Comparison of ENCODE assay signal across 8 mouse cellular contexts in the genomic region with DNA sequence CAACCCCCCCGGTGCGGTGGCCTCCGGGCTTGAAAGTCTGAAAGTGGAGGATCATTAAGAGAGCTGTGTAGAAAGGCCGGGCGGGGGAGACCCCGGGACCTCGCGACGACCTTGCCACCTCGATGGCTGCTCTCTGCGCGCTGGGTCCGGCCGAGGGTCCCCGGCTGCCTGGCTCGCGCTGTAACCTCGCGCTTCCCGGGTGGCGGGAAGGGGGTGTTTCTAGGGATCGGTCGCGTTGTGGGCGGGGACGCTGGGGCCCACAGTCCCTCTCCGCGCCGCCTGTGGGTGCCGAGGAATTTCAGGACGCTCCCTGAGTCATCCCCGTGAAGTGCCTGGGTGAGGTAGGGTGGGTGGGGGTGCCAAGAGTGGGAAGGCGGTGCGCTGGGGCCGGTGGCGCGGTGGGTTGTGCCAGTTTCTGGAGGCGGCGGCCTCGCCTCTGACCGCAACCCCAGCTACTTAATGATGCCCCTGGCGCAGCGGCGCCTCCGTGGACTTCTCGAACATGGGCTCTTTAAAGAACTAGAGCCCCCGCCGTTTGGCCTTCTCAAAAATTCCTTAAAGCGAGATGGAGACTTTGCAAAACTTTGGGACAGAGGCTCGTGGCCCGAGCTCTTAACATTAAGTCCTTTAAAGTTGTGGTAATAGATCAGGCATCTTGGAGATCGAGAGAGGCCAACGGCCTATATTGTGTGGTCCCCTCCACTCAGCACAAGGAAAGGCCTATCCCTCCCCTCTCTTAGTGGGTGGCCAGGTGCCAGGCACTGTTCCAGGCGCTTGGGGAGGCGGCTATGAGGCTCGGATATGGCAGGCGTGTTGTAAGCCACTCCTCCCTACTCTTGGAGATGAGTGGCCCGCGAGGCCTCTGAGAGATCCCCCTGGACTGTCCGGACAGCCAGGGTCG. TPM values are rescaled to one million over a fixed set of nuclear protein-coding genes. Genes with fewer than 3 reads are reported as not detected.
DNase-seq lines count a peak whose midpoint lies in the region; ATAC-seq lines count a peak whose summit lies in the region.

No protein-coding gene starts in this region.

- peaks cover 45% of the 10 kb centered on the region for H3K36me3 ChIP-seq in erythroblast, embryonic 14.5 days (ENCODE audit: control insufficient read depth)
- no peaks in the 10 kb centered on the region for H3K36me3 ChIP-seq in intestine, embryonic 15.5 days
- H3K36me3 ChIP-seq in lung, embryonic 15.5 days, result no peaks in the 10 kb centered on the region

- peak; percentile 68 to 77 for DNase-seq in adrenal gland, adult (ENCODE audit: inconsistent age in 2 of 2, low spot score in 1 of 2)
- DNase-seq in adrenal gland, postnatal 4 days (ENCODE audit: low spot score in 2 of 2), result no peak
- DNase-seq in thymus, postnatal 14 days, result peak; percentile 66
- no peak for DNase-seq in thymus, adult 18-20 months
- DNase-seq in skeletal muscle tissue, adult 2 months (ENCODE audit: low read depth, low spot score), result peak; percentile 47

- H3K4me3 ChIP-seq in erythroblast, embryonic 14.5 days (replicated peaks), result peak overlapping the region; percentile 94
- H3K4me3 ChIP-seq in intestine, embryonic 15.5 days (replicated peaks), result peak overlapping the region; percentile 64
- peak overlapping the region; percentile 66 for H3K4me3 ChIP-seq in lung, embryonic 15.5 days

- H3K9me3 ChIP-seq in erythroblast, embryonic 14.5 days (ENCODE audit: control insufficient read depth, low read length), result no peaks in the 10 kb centered on the region
- no peaks in the 10 kb centered on the region for H3K9me3 ChIP-seq in intestine, embryonic 15.5 days
- H3K9me3 ChIP-seq in lung, embryonic 15.5 days, result no peaks in the 10 kb centered on the region

- H3K4me2 ChIP-seq in intestine, embryonic 15.5 days (replicated peaks), result peak overlapping the region; percentile 99
- H3K4me2 ChIP-seq in lung, embryonic 15.5 days, result peak overlapping the region; percentile 98

- H3K27me3 ChIP-seq in erythroblast, embryonic 14.5 days (ENCODE audit: control insufficient read depth), result peaks cover 2% of the 10 kb centered on the region; the same call in 1 of the 2 replicates
- 0 out of 2 replicates have a peak, but pooled peaks cover 2% of the 10 kb centered on the region for H3K27me3 ChIP-seq in intestine, embryonic 15.5 days (replicated peaks)
- no peaks in the 10 kb centered on the region for H3K27me3 ChIP-seq in lung, embryonic 15.5 days

- peaks cover 93% of the 10 kb centered on the region for H3K4me1 ChIP-seq in erythroblast, embryonic 14.5 days (ENCODE audit: control insufficient read depth)
- H3K4me1 ChIP-seq in intestine, embryonic 15.5 days (replicated peaks), result peaks cover 88% of the 10 kb centered on the region
- peaks cover 94% of the 10 kb centered on the region for H3K4me1 ChIP-seq in lung, embryonic 15.5 days

- peak overlapping the region; percentile 58 for H3K9ac ChIP-seq in intestine, embryonic 15.5 days
- peak overlapping the region; percentile 48 for H3K9ac ChIP-seq in lung, embryonic 15.5 days

- peak; percentile 34 for ATAC-seq in intestine, embryonic 15.5 days
- ATAC-seq in lung, embryonic 15.5 days (ENCODE audit: borderline replicate concordance, extremely low read depth, low FRiP score, low TSS enrichment), result peak; percentile 39

- peak overlapping the region; percentile 91 for H3K27ac ChIP-seq in intestine, embryonic 15.5 days
- H3K27ac ChIP-seq in lung, embryonic 15.5 days, result peak overlapping the region; percentile 97

- WGBS in intestine, embryonic 15.5 days, result under 1% methylated on average over 58 of the region's 61 CpGs
- WGBS in lung, embryonic 15.5 days, result under 1% methylated on average over 61 of the region's 61 CpGs

RNA-seq across cellular contexts. Expression of gene Gins2, which starts 52.5 kb away (rescaled TPM):
- 10 to 100 TPM; 36.6 to 39.3 TPM for total RNA-seq in adrenal gland, postnatal 4 days (2021)
- 8.6 and 17.1 TPM in 2 replicates for polyA plus RNA-seq in erythroblast, embryonic 14.5 days (2012)
- 88.4 and 88.8 TPM in 2 replicates for polyA plus RNA-seq in intestine, embryonic 15.5 days (2015; fragmentation: Nextera tagmentation; extraction: Ambion mirVana)
- polyA plus RNA-seq in lung, embryonic 15.5 days (2015; fragmentation: Nextera tagmentation; extraction: Ambion mirVana), result 117 and 124 TPM in 2 replicates

Comparison
In these comparisons a context has a peak if more than half of its experiments do, and no peak if none do; other contexts are left out.
1. DNase-seq: peak in adrenal gland, adult (2 of 2), thymus, postnatal 14 days (single experiment) and skeletal muscle tissue, adult 2 months (single experiment); none in adrenal gland, postnatal 4 days (0 of 2) and thymus, adult 18-20 months (0 of 2).
2. Peak in every context shown above with its lines, with median percentiles within 50 percentile points of each other: H3K4me3 ChIP-seq.